Mouse (Mus musculus): Measurements from ENCODE around the gene Pmel.

Gene Pmel

GRCm38 (mm10) chr10:128703895-128704294 lies at the start of gene Pmel:
Pmel (plus strand) TSS chr10:128704195.
- DNase-seq (ENCODE audit: low read depth, low spot score): no peak

- DNase-seq (ENCODE audit: low read depth, low spot score): no peak
These were observed 48.7 kb upstream of the Pmel start for GRCm38 (mm10) chr10:128655254-128655653.

- DNase-seq (ENCODE audit: low read depth, low spot score): no peak
These were observed 47.3 kb upstream of the Pmel start for GRCm38 (mm10) chr10:128656731-128657130.

- DNase-seq (ENCODE audit: low read depth, low spot score): no peak
These were observed 46.2 kb upstream of the Pmel start for GRCm38 (mm10) chr10:128657844-128658243.

GRCm38 (mm10) chr10:128659490-128659889 lies 44.5 kb upstream of the Pmel start:
- no peak for DNase-seq (ENCODE audit: low read depth, low spot score)

- no peak for DNase-seq (ENCODE audit: low read depth, low spot score)
These were observed 41.5 kb upstream of the Pmel start for GRCm38 (mm10) chr10:128662465-128662864.

GRCm38 (mm10) chr10:128663441-128664220 lies 40.4 kb upstream of the Pmel start:
- no peak for DNase-seq (ENCODE audit: low read depth, low spot score)

- DNase-seq (ENCODE audit: low read depth, low spot score): no peak
These were observed 39.2 kb upstream of the Pmel start for GRCm38 (mm10) chr10:128664808-128665207.

- no peak for DNase-seq (ENCODE audit: low read depth, low spot score)
These were observed 38.7 kb upstream of the Pmel start for GRCm38 (mm10) chr10:128665307-128665706.

- no peak for DNase-seq (ENCODE audit: low read depth, low spot score)
These were observed 38.2 kb upstream of the Pmel start for GRCm38 (mm10) chr10:128665806-128666205.

- peak; percentile 54 for DNase-seq (ENCODE audit: low read depth, low spot score)
These were observed 35.0 kb upstream of the Pmel start for GRCm38 (mm10) chr10:128668790-128669672.

GRCm38 (mm10) chr10:128671148-128671547 lies 32.8 kb upstream of the Pmel start:
- no peak for DNase-seq (ENCODE audit: low read depth, low spot score)

- DNase-seq (ENCODE audit: low read depth, low spot score): no peak
These were observed 30.1 kb upstream of the Pmel start, which contains the start of gene Suox for GRCm38 (mm10) chr10:128673763-128674468. Suox (minus strand) TSS chr10:128674073.

GRCm38 (mm10) chr10:128674469-128675008 lies 29.5 kb upstream of the Pmel start:
- DNase-seq (ENCODE audit: low read depth, low spot score): no peak

GRCm38 (mm10) chr10:128695411-128695991 lies 8.5 kb upstream of the Pmel start:
- DNase-seq (ENCODE audit: low read depth, low spot score): no peak

- DNase-seq (ENCODE audit: low read depth, low spot score): peak; percentile 93
These were observed 7.8 kb upstream of the Pmel start, which contains the start of gene Rab5b for GRCm38 (mm10) chr10:128695992-128696807. Rab5b (minus strand) TSS chr10:128696264.

GRCm38 (mm10) chr10:128697072-128697725 lies 6.8 kb upstream of the Pmel start:
- no peak for DNase-seq (ENCODE audit: low read depth, low spot score)

- DNase-seq (ENCODE audit: low read depth, low spot score): no peak
These were observed 5.0 kb upstream of the Pmel start for GRCm38 (mm10) chr10:128699006-128699405.

- no peak for DNase-seq (ENCODE audit: low read depth, low spot score)
These were observed 4.4 kb upstream of the Pmel start for GRCm38 (mm10) chr10:128699611-128700010.

GRCm38 (mm10) chr10:128700712-128701111 lies 3.3 kb upstream of the Pmel start:
- no peak for DNase-seq (ENCODE audit: low read depth, low spot score)
